ENCODE assay signal across 8 mouse cellular contexts in the genomic region with DNA sequence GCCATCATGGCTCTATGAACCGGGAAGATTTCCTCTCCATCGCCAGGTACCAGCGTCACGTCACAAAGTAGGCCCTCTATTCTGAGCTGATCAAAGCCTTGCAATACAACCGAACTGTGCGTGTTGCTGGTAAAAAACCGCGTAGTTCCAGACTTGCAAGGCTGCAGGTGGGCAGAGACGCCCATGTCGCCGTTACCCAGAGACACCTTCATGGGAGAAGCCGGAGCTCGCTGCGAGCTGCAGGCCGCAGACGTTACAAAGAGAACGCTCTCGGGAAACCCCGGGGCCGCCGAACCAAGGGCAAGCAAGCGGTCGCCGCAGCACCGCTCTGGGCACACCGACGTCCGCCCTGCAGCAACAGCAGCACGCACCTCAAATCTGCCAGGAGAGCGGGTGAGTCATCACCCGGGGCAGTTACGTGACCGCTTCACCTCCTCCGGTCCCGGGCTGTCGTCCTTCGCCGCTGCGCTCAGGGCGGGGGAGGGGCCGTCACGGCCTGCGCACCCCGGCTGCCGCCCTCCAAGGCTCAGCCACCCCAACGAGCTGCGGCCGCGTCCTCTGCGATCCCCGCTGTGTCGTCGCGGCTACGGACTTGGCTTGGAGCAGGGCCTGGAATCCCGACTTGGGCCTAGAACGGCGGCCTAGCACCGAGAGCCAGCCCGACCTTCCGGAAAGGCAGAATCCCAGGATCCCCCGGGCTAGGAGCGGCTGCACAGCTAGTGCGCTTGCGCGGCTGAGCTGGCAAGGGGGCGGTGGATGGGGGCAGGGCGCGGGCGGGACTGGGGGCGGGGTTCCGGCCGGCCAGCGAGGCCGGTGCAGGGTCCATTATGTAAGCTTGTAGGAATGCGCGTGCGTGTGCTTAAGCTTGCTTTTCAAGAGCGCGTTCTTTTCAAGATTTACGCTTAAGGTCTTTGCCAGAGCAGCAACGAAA. TPM values are rescaled to one million over a fixed set of nuclear protein-coding genes. Genes with fewer than 3 reads are reported as not detected.
DNase-seq lines count a peak whose midpoint lies in the region; ATAC-seq lines count a peak whose summit lies in the region.

A gene (plus strand): TSS at position 15 of the 931 bp plus-strand sequence.
A gene (minus strand): TSS at position 675 of the 931 bp plus-strand sequence.

- peaks cover 2% of the 10 kb centered on the region; the same call in 1 of the 2 replicates for H3K4me1 ChIP-seq in hindbrain, embryonic 11.5 days (replicated peaks; ENCODE audit: control insufficient read depth, insufficient read depth, low read length)

- H3K9ac ChIP-seq in hindbrain, embryonic 11.5 days (ENCODE audit: low read depth, low read length): peak within 1 kb of the TSS; percentile 99

- peak within 1 kb of the TSS; percentile 95 for H3K27ac ChIP-seq in hindbrain, embryonic 11.5 days (ENCODE audit: low read depth, low read length)

- peak; percentile 90 for DNase-seq in MN1 (ENCODE audit: low spot score)
- DNase-seq in cerebellum, adult 9-10 months: peak; percentile 90
- peak; percentile 94 for DNase-seq in hindbrain, embryonic 11.5 days (ENCODE audit: low spot score)
- peak; percentile 91 to 93 for DNase-seq in layer of hippocampus, postnatal 10 days (ENCODE audit: low spot score in 2 of 2)
- DNase-seq in lung, postnatal 10 days: peak; percentile 94
- peak; percentile 92 for DNase-seq in ovary, postnatal 36 days (ENCODE audit: low spot score)
- peak; percentile 89 for DNase-seq in thymus, postnatal 25 days

- H3K9me3 ChIP-seq in hindbrain, embryonic 11.5 days (ENCODE audit: control insufficient read depth, low read length): no peaks in the 10 kb centered on the region

- WGBS in hindbrain, embryonic 11.5 days: under 1% methylated on average over 82 of the region's 82 CpGs

- H3K4me2 ChIP-seq in hindbrain, embryonic 11.5 days (replicated peaks; ENCODE audit: low read depth, low read length): peak within 1 kb of the TSS; percentile 45

- H3K27me3 ChIP-seq in hindbrain, embryonic 11.5 days (ENCODE audit: control insufficient read depth, insufficient read depth, low read length): no peaks in the 10 kb centered on the region

- peak within 1 kb of the TSS; percentile 93 for H3K4me3 ChIP-seq in hindbrain, embryonic 11.5 days (ENCODE audit: low read depth, low read length)

- no peaks in the 10 kb centered on the region for H3K36me3 ChIP-seq in hindbrain, embryonic 11.5 days (ENCODE audit: control insufficient read depth, insufficient read depth, low read length)

- ATAC-seq in frontal cortex, adult (ENCODE audit: low TSS enrichment): peak; percentile 90
- ATAC-seq in hindbrain, embryonic 11.5 days (ENCODE audit: low FRiP score): peak; percentile 98

RNA-seq across cellular contexts. Expression of the first gene that starts in this region (rescaled TPM):
- 0.77 and 1.2 TPM in 2 replicates for polyA plus RNA-seq in hindbrain, embryonic 11.5 days (2014; fragmentation: Nextera tagmentation; extraction: Ambion mirVana)
- total RNA-seq in layer of hippocampus, postnatal 10 days (2021): 1 to 10 TPM; 1.2 to 1.3 TPM

RNA-seq across cellular contexts. Expression of the second gene that starts in this region (rescaled TPM):
- polyA plus RNA-seq in hindbrain, embryonic 11.5 days (2014; fragmentation: Nextera tagmentation; extraction: Ambion mirVana): 136 and 150 TPM in 2 replicates
- 100 to 1,000 TPM; 102 to 104 TPM for total RNA-seq in layer of hippocampus, postnatal 10 days (2021)

Comparison
In these comparisons a context has a peak if more than half of its experiments do, and no peak if none do; other contexts are left out.
1. Peak in every context shown above with its lines: DNase-seq, ATAC-seq, H3K4me3 ChIP-seq and H3K27ac ChIP-seq.